Mouse (Mus musculus): ENCODE results near the gene A630076J17Rik. TPM values are rescaled to one million over a fixed set of nuclear protein-coding genes. Genes with fewer than 3 reads are reported as not detected.

The A630076J17Rik gene
- polyA plus RNA-seq, 1 experiment from 2014 or later: 0.83 TPM

DNA sequence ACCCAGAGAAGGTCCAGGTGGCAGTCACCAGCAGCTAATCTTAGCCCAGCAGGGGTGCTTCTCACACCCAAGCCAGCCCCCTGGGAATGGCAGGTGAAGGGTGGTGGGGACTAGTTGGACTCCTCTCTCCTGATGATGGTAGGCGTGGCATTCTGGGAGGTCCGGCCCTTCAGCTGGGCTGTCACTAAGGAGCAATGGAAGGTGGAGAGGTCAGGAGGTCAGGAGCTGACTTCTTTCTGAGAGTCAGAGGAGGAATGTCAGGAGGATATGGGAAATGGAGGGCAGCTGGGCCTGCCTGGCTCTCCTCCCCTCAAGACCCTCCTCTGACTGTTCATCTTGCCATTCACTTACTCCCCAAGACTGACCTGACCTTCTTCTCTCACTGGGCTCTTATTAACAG lies 7.6 kb downstream of the A630076J17Rik start:
- 42% methylated on average over 2 of the region's 2 CpGs for WGBS

GRCm38 (mm10) chr3:107238471-107238980 lies 8.1 kb downstream of the A630076J17Rik start:
- H3K4me1 ChIP-seq (replicated peaks; ENCODE audit: control insufficient read depth, insufficient read depth, low read length): no peaks in the 10 kb centered on the region

More for the DNA sequence above, 7.6 kb downstream of the A630076J17Rik start:
- H3K4me1 ChIP-seq (replicated peaks; ENCODE audit: control insufficient read depth, insufficient read depth, low read length): no peaks in the 10 kb centered on the region
- no peak for ATAC-seq
- no peak overlapping the region for H3K27ac ChIP-seq (ENCODE audit: low read depth, low read length)
- no peaks in the 10 kb centered on the region for H3K27me3 ChIP-seq (replicated peaks; ENCODE audit: control insufficient read depth, insufficient read depth, low read length)
- no peaks in the 10 kb centered on the region for H3K9me3 ChIP-seq (ENCODE audit: control insufficient read depth)
- no peak overlapping the region for H3K4me3 ChIP-seq (ENCODE audit: low read depth, low read length)
- no peaks in the 10 kb centered on the region for H3K36me3 ChIP-seq (ENCODE audit: control insufficient read depth, insufficient read depth)
- H3K9ac ChIP-seq (ENCODE audit: low read depth, low read length): no peak overlapping the region
- no peak for TF ChIP-seq CTCF (IDR thresholded peaks at IDR 0.05; ENCODE audit: low read depth)
- H3K4me2 ChIP-seq (replicated peaks; ENCODE audit: low read depth): no peak overlapping the region

DNA sequence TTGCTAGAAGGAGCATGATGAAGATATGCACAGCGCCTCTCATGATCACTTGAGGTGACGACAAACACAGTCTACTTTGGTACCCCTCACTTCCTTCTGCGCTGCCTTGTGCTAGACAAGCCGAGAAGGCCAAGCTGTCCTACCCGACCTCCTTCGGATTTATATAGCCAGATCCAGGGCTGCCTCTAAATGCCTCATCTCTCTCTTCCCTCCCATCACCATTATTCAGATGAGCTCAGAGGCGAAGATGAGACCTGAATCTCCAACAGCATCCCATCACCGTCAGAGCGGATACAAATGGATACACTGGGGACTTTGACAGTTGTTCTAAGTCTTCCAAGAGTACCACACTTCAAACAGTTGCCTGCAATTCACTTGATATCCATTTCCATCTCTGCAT lies 9.2 kb downstream of the A630076J17Rik start, which contains the start of gene Prok1:
Gene Prok1 (minus strand): TSS at position 101 of the 400 bp plus-strand sequence.
- Histone ChIP-seq H3K9ac (ENCODE audit: low read depth, low read length) (no peak within 1 kb of the TSS), H3K27me3 (replicated peaks; ENCODE audit: control insufficient read depth, insufficient read depth, low read length) (no peaks in the 10 kb centered on the region), H3K4me2 (replicated peaks; ENCODE audit: low read depth) (no peak within 1 kb of the TSS), H3K36me3 (ENCODE audit: control insufficient read depth, insufficient read depth) (no peaks in the 10 kb centered on the region), H3K4me1 (replicated peaks; ENCODE audit: control insufficient read depth, insufficient read depth, low read length) (no peaks in the 10 kb centered on the region), H3K4me3 (ENCODE audit: low read depth, low read length) (no peak within 1 kb of the TSS), H3K27ac (ENCODE audit: low read depth, low read length) (no peak within 1 kb of the TSS), H3K9me3 (ENCODE audit: control insufficient read depth) (no peaks in the 10 kb centered on the region)
- 88% methylated on average over 9 of the region's 9 CpGs for WGBS
- TF ChIP-seq CTCF (IDR thresholded peaks at IDR 0.05; ENCODE audit: low read depth): no peak
- no peak for ATAC-seq

More at GRCm38 (mm10) chr3:107238471-107238980, 8.1 kb downstream of the A630076J17Rik start:
- no peak overlapping the region for H3K9ac ChIP-seq (ENCODE audit: low read depth, low read length)
- no peak for TF ChIP-seq CTCF (IDR thresholded peaks at IDR 0.05; ENCODE audit: low read depth)
- 80% methylated on average over 8 of the region's 8 CpGs for WGBS
- ATAC-seq: no peak
- H3K36me3 ChIP-seq (ENCODE audit: control insufficient read depth, insufficient read depth): no peaks in the 10 kb centered on the region
- H3K9me3 ChIP-seq (ENCODE audit: control insufficient read depth): no peaks in the 10 kb centered on the region
- no peaks in the 10 kb centered on the region for H3K27me3 ChIP-seq (replicated peaks; ENCODE audit: control insufficient read depth, insufficient read depth, low read length)
- H3K27ac ChIP-seq (ENCODE audit: low read depth, low read length): no peak overlapping the region
- no peak overlapping the region for H3K4me2 ChIP-seq (replicated peaks; ENCODE audit: low read depth)
- H3K4me3 ChIP-seq (ENCODE audit: low read depth, low read length): no peak overlapping the region

DNA sequence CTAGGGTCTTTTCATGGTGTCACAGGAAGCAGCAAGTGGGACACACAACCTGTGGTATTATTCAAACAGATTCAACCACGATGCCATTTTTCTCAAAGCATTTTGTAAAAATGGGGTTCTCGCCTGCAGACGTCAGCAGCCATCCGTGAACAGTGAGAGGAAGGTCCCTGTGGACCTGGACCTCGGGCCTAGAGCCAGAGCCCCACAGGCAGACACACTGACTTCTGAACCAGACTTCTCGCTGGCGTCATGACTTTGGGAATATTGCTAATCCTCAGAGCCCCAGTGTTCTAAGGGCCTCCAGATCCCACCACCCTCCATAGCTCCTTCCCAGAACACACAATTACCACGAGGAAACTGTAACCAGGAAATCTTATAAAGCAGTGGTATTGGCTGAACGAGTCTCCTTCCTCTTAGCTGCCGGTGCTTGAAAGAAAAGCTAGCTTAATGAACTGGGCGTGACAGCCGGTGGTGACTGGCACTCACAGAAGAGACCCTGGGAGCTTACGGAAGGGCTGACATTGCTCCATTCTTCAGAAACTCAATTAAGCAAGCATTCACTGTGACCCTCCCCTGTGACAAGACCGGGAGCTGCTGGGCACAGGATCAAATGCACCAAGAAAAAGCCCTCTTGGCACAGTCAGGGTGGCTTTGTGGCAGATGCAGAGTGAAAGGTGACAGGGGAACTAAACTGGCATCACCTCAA lies 11.1 kb downstream of the A630076J17Rik start:
- no peak for ATAC-seq
- no peak overlapping the region for H3K4me2 ChIP-seq (replicated peaks; ENCODE audit: low read depth)
- no peak overlapping the region for H3K9ac ChIP-seq (ENCODE audit: low read depth, low read length)
- 50% methylated on average over 14 of the region's 14 CpGs for WGBS
- H3K4me3 ChIP-seq (ENCODE audit: low read depth, low read length): no peak overlapping the region
- H3K27me3 ChIP-seq (replicated peaks; ENCODE audit: control insufficient read depth, insufficient read depth, low read length): no peaks in the 10 kb centered on the region
- no peaks in the 10 kb centered on the region for H3K9me3 ChIP-seq (ENCODE audit: control insufficient read depth)
- H3K27ac ChIP-seq (ENCODE audit: low read depth, low read length): no peak overlapping the region
- H3K4me1 ChIP-seq (replicated peaks; ENCODE audit: control insufficient read depth, insufficient read depth, low read length): no peaks in the 10 kb centered on the region
- H3K36me3 ChIP-seq (ENCODE audit: control insufficient read depth, insufficient read depth): no peaks in the 10 kb centered on the region
- no peak for TF ChIP-seq CTCF (IDR thresholded peaks at IDR 0.05; ENCODE audit: low read depth)

DNA sequence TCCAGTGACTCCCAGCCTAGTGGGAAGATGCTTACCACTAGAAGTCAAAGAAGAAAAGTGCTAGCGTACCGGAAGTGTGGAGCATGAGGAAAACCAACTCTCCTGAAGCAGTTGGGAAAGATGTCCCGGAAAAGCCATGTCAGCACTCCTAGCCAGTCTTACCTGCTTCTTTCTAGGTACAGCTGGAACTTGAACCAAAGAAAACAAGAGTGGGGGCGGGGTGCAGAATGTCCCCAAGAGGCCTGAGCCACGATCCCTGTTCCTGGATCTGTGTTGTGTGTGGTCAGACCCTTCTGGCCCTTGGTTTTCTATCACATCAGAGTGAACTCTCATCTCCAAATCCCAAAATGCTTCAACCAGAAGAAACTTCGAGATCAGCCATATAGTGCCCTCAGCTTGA lies 16.5 kb downstream of the A630076J17Rik start:
- no peak overlapping the region for H3K9ac ChIP-seq (ENCODE audit: low read depth, low read length)
- ATAC-seq: no peak
- no peak overlapping the region for H3K27ac ChIP-seq (ENCODE audit: low read depth, low read length)
- H3K4me2 ChIP-seq (replicated peaks; ENCODE audit: low read depth): no peak overlapping the region
- H3K4me3 ChIP-seq (ENCODE audit: low read depth, low read length): no peak overlapping the region
- no peaks in the 10 kb centered on the region for H3K9me3 ChIP-seq (ENCODE audit: control insufficient read depth)
- no peaks in the 10 kb centered on the region for H3K36me3 ChIP-seq (ENCODE audit: control insufficient read depth, insufficient read depth)
- no peaks in the 10 kb centered on the region for H3K27me3 ChIP-seq (replicated peaks; ENCODE audit: control insufficient read depth, insufficient read depth, low read length)
- no peaks in the 10 kb centered on the region for H3K4me1 ChIP-seq (replicated peaks; ENCODE audit: control insufficient read depth, insufficient read depth, low read length)
- WGBS: 84% methylated on average over 6 of the region's 6 CpGs
- no peak for TF ChIP-seq CTCF (IDR thresholded peaks at IDR 0.05; ENCODE audit: low read depth)

- 39% methylated on average over 3 of the region's 3 CpGs for WGBS
Measured at GRCm38 (mm10) chr3:107249042-107249441, 18.6 kb downstream of the A630076J17Rik start.

More at GRCm38 (mm10) chr3:107249042-107249441, 18.6 kb downstream of the A630076J17Rik start:
- 0 out of 2 replicates have a peak, but pooled peaks have one; percentile 54 for ATAC-seq
- TF ChIP-seq CTCF (IDR thresholded peaks at IDR 0.05; ENCODE audit: low read depth): no peak
- H3K4me2 ChIP-seq (replicated peaks; ENCODE audit: low read depth): no peak overlapping the region
- no peaks in the 10 kb centered on the region for H3K9me3 ChIP-seq (ENCODE audit: control insufficient read depth)
- H3K4me1 ChIP-seq (replicated peaks; ENCODE audit: control insufficient read depth, insufficient read depth, low read length): no peaks in the 10 kb centered on the region
- no peak overlapping the region for H3K4me3 ChIP-seq (ENCODE audit: low read depth, low read length)
- no peaks in the 10 kb centered on the region for H3K27me3 ChIP-seq (replicated peaks; ENCODE audit: control insufficient read depth, insufficient read depth, low read length)
- H3K9ac ChIP-seq (ENCODE audit: low read depth, low read length): no peak overlapping the region
- no peak overlapping the region for H3K27ac ChIP-seq (ENCODE audit: low read depth, low read length)
- H3K36me3 ChIP-seq (ENCODE audit: control insufficient read depth, insufficient read depth): no peaks in the 10 kb centered on the region
